Mouse (Mus musculus) urinary bladder, postnatal 14 days (tissue): ENCODE results near the gene Babam2.

ENCODE experiments used
- DNase-seq: peaks from one replicate; pipeline ENCODE4 v3.0.0; 2021; ENCODE audit warnings: low spot score

Babam2 gene

DNA sequence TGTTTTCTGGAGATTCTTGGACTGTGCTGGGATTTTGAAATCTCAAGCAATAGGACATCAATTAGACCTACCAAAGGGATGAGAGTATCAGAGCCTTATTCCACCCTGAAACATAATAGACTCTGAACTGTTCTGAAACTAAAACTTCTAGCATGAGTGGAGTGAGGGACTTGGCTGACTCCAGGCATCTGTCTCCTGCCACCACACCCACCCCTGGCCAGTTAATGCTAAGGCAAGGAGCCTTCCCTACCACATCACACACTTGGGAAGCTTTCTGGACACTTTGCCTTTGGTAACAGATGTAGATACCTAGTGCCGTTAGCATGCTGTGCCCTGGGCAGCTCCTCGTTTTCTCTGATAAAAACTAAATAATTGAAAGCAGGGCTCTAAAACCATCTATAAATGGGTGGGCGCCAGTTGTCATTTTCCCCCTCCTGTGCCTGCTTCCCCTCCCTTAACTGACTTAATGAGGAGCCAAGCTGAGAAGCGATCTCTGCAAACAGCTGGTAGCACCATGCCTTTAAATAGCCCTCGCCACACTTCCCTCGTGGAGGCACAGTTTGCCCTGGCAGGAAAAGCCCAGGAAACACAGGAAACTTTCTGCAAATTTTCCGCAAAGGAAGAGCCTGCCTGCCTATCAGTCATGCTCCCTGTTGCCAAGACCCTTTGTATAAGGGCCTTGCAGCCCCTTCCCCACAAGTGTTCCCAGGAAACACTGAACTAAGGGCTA is 383.2 kb downstream of the Babam2 start:
- no peak for DNase-seq

DNA sequence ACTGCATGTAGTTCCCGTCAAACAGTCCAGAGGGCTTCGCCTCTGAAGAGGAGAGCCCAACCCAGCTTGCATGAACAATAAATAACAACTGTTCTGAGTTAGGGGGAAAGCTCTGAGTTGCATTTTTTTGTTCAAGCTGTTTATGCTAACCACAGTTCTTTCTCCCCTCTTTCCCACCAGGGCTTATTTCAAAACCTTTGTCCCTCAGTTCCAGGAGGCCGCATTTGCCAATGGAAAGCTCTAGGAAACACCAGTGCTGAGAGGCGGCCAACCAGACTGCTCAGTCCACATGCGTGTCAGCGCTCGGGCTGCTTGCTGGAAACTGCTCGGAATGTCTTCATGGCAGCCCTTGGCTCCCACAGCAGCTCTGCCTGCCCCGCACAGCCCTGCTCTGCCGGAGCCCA is 386.9 kb downstream of the Babam2 start:
- DNase-seq: peak; percentile 46

DNA sequence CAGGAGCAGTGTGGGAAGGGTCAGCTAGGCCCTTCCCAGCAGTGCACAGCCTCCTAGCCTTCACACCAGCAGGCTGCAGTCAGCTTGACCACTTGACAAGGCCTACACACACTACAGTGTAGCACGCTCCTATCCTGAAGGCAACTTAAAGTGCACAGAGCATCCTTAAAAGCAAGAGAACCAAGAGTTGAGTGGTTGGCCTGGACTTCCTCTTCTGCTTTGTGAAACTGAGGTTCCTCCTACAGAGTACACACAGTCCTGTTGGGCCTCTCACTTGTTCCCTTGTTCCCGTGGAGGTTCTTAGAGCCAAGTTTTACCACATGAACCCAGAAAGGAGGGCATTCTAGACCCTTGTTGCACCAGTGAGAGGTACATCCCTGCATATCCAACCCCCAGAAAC is 388.1 kb downstream of the Babam2 start:
- DNase-seq: no peak

DNA sequence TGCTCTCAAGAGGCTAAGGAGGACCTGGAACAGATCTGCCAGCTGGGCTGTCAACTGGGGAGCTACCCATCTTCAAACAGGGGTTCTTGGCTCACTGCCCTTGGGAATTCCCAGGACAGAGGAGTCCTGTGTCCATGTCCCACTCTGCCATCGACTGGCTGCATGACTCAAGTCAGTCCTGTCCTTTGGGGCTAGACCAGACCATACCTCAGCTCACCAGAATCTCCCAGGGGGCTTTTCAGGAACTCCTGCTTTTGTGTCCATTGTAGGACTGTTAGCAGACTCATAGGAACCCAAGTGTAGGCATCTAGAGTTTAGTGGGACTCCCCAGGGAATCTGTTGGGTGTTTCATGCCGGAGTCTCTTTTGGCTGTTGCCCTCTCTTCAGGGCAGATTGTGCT is 388.5 kb downstream of the Babam2 start:
- no peak for DNase-seq

DNA sequence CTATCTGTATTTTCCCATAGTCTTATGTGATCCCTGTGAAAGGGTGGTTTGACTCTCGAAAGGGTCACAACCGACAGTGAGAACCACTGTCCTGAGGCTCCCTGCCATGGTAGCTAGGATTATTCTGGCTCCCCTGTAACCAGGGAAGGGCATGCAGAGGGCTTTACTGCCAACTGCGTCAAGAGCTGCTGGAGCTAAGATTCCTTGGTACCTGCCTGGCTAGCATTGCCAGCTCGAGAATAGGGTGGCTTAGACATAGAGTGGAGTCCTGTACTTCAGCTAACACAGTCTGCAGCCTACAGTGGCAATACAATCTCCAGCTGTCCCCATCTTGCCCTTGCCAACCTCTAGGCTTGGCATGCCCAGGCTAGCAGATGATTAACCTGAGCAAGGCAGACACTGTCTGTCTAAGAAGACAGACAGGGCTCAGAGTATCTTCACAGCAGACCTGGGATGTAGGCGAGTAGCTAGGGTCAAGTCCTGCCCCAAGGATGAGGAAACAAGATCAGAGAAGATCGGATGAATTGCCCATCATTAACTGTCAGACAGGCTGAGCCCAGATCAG is 389.1 kb downstream of the Babam2 start:
- DNase-seq: no peak

DNA sequence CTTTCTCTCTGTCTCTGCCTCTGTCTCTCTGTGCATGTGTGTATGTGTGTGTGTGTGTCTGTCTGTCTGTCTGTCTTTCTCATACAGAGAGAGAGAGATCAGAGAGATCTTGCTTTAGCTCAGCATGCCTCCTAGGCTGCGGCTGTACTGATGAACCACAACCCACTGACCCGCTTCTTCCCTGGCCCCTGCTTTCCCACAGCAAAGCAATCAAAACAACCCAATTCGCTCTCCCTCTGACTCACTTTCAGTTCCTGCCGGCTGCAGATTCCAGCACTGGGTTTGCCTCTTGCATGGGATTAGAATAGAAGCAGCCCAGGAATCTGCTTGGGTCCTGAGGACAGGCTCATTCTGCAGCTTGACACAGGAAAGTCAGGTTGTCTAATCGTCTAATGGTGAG is 392.0 kb downstream of the Babam2 start:
- DNase-seq: peak; percentile 56

DNA sequence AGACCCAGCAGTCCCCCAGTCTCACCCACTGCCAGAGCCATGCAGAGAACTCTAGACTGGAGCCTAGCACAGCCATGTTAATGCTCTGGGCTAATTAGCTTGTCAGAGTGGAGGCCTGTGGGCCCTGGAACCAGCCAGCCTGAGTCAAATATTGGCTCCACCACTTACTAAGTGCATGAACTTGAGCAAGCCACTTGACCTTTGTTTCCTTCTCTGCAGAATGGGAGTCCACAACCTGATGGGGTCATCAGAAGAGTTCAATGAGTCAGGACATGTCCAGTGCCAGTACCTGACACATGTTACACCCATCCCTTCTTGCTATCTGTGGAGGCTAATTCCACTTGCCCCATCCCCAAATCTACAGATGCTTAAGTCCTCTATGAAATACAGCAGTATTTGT is 394.8 kb downstream of the Babam2 start:
- no peak for DNase-seq

DNA sequence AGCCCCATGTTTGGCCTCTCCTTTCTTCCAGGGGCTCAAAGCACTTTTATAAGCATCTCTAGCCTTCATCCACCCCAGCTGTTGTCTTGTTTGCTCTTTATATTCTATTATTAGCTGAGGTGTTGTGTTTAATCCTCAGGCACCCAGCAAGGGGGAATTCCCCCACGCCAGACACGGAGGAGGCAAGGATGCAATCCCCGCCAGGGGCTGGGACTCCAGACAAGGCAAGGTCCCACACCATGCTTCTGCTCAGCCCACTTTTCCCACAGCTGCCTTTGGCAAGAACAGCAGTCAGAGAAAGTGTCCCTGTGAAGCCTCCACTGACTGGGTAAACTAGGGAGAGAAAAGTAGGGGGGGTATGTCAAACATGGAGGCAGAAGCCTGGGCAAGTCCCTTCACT is 401.2 kb downstream of the Babam2 start:
- no peak for DNase-seq

DNA sequence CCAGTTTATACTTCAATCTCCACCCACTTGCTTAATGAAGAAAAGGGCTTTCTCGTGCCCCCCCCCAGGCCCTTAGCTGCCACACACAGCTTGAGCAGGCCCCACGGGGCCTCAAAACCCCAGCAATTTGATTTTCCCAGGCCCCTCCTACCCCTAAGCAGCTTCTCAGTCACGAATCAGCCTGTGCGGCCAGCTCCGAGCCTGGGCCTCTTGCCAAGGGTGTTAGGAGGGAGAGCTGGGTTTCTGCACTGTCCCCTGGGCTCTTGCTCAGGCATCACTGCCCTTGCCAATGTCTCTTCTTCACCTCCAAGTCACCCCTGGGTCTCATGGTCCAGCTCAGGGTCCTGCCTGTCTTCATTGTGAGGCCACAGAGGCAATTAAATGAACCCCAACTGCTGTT is 405.0 kb downstream of the Babam2 start:
- peak; percentile 72 for DNase-seq

DNA sequence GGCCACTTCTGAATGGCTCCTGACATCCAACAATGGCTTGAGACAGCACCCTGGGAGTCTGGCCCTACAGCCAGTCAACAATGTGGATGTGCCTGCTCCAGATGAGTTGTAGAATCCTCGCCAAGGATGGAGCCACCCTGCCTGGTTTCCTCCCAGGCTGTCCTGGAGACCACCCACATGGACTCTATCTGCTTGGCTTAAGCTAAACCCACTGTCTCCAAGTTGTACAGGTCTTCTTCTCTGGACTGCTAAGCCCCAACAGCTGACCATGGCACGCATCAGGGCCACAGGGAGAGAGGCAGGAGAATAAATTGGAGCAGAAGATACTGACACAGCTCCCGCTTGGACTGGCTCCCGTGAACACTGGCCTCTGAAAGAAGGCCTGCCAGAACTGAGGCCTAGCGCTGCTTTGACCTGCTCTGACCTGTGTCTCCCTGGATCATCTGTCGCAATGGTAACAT is 405.5 kb downstream of the Babam2 start:
- peak; percentile 43 for DNase-seq

DNA sequence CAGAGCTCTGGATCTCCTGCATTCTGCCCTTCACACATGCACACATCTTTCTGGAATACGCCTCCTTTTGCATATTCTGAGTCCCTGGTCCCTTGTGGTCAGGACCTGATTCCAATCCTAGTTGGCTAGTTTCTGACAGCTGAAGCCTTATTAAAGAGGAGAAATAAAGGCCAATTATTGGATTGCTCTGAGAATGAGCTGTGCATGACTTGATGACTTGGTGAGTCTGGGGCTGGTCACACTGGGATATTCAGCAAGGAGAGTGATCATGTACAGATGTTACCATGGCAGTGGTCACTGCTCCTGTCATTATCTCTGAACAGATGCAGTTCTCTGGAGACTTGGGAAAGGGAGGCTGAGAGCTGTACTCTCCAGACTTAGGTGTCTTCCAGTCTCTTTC is 406.1 kb downstream of the Babam2 start:
- DNase-seq: no peak

DNA sequence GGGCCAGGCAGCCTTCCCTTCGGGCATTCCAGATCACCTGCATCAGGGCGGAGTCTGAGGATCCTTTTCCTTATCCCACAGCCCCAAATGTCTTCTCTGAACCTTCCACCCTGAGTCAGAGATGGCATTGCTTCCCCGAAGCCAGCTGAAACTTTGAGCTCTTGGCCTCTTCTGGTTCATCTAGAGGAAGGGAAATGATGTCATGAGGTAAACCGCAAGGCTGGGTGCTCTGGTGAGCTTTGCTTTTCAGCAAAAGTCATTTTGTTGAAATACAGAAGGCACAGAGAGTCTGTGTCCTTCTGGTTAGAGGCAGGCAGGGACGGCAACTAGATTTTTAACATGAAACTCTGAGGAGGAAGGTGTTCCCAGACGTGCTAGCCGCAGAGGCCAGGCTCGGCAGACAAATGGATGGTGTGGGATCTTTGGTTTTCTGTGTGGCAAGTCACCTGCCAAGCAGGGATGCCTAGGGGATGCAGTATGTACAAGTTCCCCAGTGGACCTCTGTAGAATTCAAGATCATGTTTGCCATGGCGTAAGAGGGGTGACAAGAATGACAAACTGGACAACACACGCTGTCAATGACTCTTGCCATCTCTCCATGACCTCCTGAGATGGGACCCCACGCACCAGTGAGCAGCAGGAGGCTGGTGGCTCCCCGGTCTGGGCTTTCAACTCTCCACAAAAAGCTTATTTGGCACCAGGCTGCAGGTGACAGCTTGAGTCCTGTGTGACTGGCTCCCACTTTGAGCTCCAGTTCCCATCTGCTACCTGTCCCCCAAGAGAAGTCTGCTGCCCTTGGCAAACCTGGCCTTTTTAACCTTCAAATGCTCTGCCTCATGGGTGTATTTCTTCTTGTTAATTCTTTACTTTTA is 406.9 kb downstream of the Babam2 start:
- DNase-seq: no peak

DNA sequence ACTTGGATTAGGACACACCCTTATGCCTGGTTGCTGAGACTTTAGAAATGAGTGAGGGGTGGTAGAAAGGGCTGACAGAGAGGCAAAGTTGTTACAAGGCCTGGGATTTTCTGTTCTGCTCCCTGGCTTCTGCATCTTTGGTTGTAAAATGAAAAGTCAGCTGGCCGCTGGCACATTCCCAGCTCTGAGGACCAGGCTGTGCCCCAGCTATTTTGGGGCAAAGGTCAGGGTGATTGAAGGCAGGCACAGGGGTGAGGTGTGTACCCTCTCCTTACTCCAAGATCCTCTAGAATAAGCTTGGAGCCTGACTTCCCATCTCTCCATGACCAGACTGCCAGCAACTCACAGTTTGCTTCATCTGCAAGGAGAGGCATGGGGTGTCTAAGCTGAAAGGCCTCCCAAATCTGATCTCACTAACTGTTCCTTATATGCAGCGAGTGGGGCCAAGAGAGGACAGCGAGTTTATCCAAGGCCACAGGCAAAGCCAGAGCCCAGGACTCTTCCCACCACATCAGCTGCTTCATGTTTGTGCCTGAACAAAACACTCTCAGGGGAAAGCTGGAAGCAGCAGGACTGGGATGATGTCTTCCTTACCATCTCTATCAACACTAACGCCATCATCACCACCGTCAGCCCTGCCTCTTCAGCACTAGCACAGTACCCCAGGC is 409.1 kb downstream of the Babam2 start:
- peak; percentile 31 for DNase-seq

DNA sequence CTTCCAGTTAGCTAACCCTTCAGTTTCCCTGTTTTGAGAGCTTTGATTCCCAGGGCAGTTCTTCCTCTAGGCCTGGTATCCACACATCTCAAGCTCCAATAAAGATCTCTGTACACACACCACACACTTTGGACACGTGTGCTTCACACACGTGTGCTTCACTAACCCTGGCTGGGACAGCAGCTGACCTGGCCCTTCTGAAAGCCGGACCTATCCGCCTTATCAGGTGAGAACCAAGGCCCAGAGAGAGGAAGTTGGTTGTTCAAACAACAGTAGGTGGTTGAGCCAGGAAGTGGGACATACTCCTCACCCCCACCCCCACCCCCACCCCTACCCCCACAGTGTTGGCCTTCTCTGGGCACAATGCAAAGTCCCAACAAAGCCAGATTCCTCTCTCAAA is 413.2 kb downstream of the Babam2 start:
- no peak for DNase-seq

DNA sequence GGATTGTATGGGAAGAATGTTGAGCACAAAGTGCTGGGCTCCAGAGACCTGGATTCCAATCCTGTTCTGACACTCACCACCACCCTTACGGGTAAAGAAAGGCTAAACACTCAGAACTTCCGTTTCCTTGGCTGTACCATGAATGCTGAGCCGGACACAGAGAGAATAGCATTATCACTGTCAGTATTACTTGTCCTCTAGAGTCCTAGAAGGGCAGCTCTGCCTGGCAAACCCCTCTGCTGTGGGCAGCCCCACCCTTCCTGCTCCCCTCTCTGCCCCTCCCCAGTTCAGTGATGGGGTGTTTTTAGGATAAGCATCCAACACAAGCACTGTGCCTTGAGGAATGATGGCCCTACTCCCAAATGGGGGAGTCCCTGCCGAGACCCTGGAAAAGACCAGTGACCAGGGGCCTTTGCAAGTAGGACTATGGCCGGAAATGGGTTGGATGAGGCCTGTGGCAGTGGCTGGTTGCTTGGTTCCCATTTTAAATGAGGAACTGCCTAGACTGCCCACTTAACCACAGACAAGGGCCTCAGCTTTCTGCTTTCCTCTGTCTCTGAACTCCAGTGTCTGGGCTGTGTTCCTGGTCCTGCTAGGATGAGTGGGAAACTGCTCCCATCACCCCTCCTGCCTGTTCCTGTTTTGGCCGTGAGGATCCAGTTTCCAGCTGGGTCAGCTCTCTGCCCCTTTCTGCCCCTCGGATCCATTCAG is 414.9 kb downstream of the Babam2 start:
- DNase-seq: no peak

DNA sequence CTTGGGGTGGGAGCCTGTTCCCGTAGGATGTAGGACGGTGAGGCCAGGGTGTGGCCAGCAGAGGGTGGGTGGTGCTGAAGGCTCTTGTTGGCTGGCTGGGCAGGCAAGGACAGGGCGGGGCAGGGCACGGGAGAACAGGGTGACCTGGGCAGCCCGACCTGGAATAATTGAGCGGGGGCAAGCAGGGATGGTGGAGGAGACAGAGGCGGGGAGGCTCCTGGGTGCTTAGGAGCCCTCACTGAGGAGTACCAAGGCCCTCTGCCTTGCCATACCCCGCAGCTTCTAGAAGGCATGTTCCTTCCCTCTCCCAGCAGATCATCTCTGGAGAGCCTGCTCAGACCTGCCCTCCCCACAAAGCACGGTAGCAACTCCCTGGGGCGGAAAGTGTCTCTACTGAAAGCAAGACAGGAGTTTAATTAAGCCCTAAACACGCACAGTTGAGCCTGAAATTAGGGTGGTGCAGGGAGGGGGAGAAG is 423.5 kb downstream of the Babam2 start:
- peak; percentile 67 for DNase-seq

DNA sequence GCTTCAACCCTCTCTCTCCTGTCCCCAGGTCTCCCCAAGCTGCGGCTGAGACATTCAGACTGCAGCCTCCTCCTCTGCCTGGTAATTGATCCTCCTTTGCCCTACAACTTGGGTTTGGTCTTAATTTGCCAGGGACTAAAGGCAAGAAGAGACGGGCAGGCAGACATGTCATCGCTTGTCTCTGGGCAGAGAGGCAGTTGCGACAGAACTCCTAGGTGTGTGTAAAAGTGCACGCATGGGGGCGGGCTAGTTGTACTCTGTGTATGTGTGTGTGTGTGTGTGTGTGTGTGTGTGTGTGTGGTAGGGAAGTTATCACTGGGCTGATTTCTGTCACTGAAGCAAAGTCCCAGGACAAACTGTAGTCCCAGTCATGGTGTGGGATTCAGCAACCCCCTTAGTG is 424.5 kb downstream of the Babam2 start:
- DNase-seq: peak; percentile 90

DNA sequence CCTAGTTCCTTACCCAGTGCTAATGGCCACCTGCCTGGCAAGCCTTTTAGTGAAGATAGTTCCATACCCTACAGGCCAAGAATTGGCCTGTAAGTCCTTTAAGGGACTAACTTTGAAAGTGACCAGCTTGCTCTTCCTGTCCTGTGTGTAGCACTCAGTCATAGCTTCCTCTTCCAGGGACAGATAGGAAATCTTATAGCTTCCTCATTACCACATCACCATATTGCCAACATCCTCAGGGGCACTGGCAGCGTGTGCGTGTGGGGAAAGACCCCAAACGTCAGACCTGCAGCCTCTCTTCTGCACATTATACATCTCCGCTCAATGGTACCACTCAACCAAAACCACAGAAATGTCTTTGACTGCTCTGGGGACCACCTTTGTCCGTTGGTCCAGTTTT is 424.9 kb downstream of the Babam2 start:
- DNase-seq: no peak

DNA sequence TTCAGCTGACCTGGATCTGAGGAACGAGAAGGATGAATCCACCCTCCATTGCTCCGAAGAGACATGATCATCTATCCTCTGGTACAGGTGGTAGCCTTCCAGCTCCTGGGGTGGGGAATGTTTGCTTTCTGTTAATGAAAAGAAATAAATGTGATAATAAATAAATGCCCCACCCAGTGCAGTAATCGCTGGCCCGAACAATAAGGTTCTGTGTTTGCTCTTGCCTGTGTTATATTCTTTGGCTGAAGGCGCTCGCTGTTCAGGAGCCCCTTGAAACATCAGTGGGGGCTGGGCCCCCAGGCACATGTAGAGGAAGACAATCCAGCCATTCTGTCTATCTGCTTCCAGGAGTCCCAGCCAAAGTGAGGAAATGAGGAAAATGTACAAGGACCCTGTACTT is 427.5 kb downstream of the Babam2 start:
- no peak for DNase-seq

DNA sequence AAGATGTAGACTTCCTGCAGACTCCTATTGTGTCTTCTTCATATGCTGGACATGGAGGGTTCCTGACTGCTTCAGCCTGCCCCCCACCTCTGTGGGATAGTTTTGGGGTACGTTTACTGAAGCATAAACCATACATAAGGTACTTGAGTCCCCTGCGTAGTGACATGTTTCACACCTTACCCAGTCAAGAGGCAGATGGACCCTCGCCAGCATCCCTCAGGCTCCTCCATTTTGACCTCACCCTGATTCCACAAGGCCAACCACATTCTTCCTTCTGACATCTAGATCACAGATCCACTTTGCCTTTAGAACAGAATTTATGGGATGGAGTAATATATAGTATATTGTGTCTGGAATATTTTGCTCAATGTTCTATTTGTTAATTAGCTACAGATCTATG is 429.7 kb downstream of the Babam2 start:
- DNase-seq: no peak

DNA sequence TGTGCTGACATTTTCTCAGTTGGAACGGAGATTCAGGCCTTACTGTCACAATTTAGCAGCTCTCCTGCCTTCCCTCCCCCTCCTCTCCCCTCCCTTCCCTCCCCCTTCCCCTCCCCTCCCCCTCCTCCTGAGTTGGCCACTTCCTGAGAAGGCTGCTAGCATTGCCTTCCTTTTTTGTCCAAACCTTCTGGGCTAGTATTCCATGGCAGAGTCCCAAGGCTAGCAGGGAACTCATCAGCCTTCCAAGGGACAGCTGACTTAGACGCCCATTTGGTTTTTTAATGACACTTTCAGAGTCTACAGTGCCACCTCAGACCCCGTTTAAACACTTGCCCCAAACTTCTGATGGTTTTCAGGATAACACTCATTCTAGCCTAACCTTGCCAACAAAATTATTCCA is 430.4 kb downstream of the Babam2 start:
- DNase-seq: no peak
